Mouse (Mus musculus) neural tube, embryonic 14.5 days (tissue): Measurements from ENCODE around the gene Ttf2. TPM values are rescaled to one million over a fixed set of nuclear protein-coding genes. Genes with fewer than 3 reads are reported as not detected.
A peak's percentile ranks its signal among the peaks of the same experiment; 100 is the strongest.

Source experiments
- ATAC-seq: fragments of 200-750 bp; cut with Nextera tagmentation; 2 replicates; pipeline ENCODE4 v1.8.0; 2017; ENCODE audit warnings: low read depth, mild to moderate bottlenecking, moderate TSS enrichment, moderate library complexity
- H3K27ac ChIP-seq: fragments of 300-500 bp; sonication (generic); 2 replicates; pipeline ENCODE4 v1.5.1; 2014; ENCODE audit warnings: low read depth, mild to moderate bottlenecking, control low read depth, low read length, moderate library complexity, mixed read lengths
- H3K27me3 ChIP-seq: fragments of 300-500 bp; sonication (generic); 2 replicates; pipeline ENCODE4 v1.6.1; 2014; ENCODE audit warnings: low read length; ENCODE audit not compliant: control insufficient read depth, insufficient read depth
- H3K36me3 ChIP-seq: fragments of 300-500 bp; sonication (generic); 2 replicates; pipeline ENCODE4 v1.6.1; 2014; ENCODE audit warnings: low read length, mixed read lengths; ENCODE audit not compliant: control insufficient read depth, insufficient read depth
- H3K4me1 ChIP-seq: fragments of 300-500 bp; sonication (generic); 2 replicates; pipeline ENCODE4 v1.6.1; 2014; ENCODE audit warnings: low read length; ENCODE audit not compliant: control insufficient read depth, insufficient read depth
- H3K4me2 ChIP-seq: fragments of 300-500 bp; sonication (generic); 2 replicates; pipeline ENCODE4 v1.6.1; 2014; ENCODE audit warnings: mild to moderate bottlenecking, low read depth, low read length, control low read depth
- H3K4me3 ChIP-seq: fragments of 300-500 bp; sonication (generic); 2 replicates; pipeline ENCODE4 v1.5.1; 2014; ENCODE audit warnings: low read depth, low read length, control low read depth, mixed read lengths
- H3K9ac ChIP-seq: fragments of 300-500 bp; sonication (generic); replicated peaks from 2 replicates; pipeline ENCODE4 v1.6.1; 2014; ENCODE audit warnings: low read depth, mild to moderate bottlenecking, control low read depth, low read length, mixed read lengths
- H3K9me3 ChIP-seq: fragments of 300-500 bp; sonication (generic); 2 replicates; pipeline ENCODE4 v1.6.1; 2016; ENCODE audit warnings: low read length; ENCODE audit not compliant: control insufficient read depth
- WGBS: fragments of 180-500 bp; shearing (Covaris S2); extraction: QIAGEN DNeasy Blood & Tissue Kit; methylation state at CpG from one replicate; pipeline ENCODE4 v1.1.7; 2014; 5-methylcytosine and 5-hydroxymethylcytosine counted together
- polyA plus RNA-seq: library from polyadenylated mRNA; unstranded; fragments of >200 nt; fragmentation: Nextera tagmentation; extraction: Ambion mirVana; gene quantifications from 2 replicates; pipeline ENCODE4 v1.2.1, GENCODE M21; 2014

Gene Ttf2
- polyA plus RNA-seq: 3.3 and 4.3 TPM in 2 replicates

- peak; percentile 99 for ATAC-seq
- Histone ChIP-seq H3K4me1 (peaks cover 5% of the 10 kb centered on the region), H3K27ac (no peak within 1 kb of the TSS), H3K9ac (peak within 1 kb of the TSS; percentile 53), H3K27me3 (no peaks in the 10 kb centered on the region), H3K4me2 (peak within 1 kb of the TSS; percentile 90), H3K4me3 (peak within 1 kb of the TSS; percentile 62), H3K9me3 (no peaks in the 10 kb centered on the region), H3K36me3 (no peaks in the 10 kb centered on the region)
- WGBS: under 1% methylated on average over 40 of the region's 40 CpGs
Measured at GRCm38 (mm10) chr3:100969176-100969917, at the start of gene Ttf2. Ttf2 (minus strand) TSS chr3:100969663.

GRCm38 (mm10) chr3:101018494-101018893 lies 49.0 kb upstream of the Ttf2 start:
- WGBS: 86% methylated on average over 6 of the region's 6 CpGs
- H3K36me3 ChIP-seq: no peaks in the 10 kb centered on the region
- H3K9me3 ChIP-seq: no peaks in the 10 kb centered on the region
- no peak overlapping the region for H3K4me3 ChIP-seq
- H3K27me3 ChIP-seq: no peaks in the 10 kb centered on the region
- peaks cover 4% of the 10 kb centered on the region; the same call in 1 of the 2 replicates for H3K4me1 ChIP-seq
- H3K4me2 ChIP-seq: no peak overlapping the region
- no peak overlapping the region for H3K9ac ChIP-seq
- ATAC-seq: no peak
- no peak overlapping the region for H3K27ac ChIP-seq

- H3K4me3 ChIP-seq: no peak overlapping the region
- H3K4me2 ChIP-seq: no peak overlapping the region
- no peaks in the 10 kb centered on the region for H3K27me3 ChIP-seq
- H3K4me1 ChIP-seq: peaks cover 4% of the 10 kb centered on the region; the same call in 1 of the 2 replicates
- ATAC-seq: no peak
- H3K36me3 ChIP-seq: no peaks in the 10 kb centered on the region
- H3K9ac ChIP-seq: no peak overlapping the region
- 87% methylated on average over 7 of the region's 7 CpGs for WGBS
- no peaks in the 10 kb centered on the region for H3K9me3 ChIP-seq
- no peak overlapping the region for H3K27ac ChIP-seq
Measured at GRCm38 (mm10) chr3:101016050-101016449, 46.6 kb upstream of the Ttf2 start.

- Histone ChIP-seq H3K27ac (no peak overlapping the region), H3K4me2 (no peak overlapping the region), H3K36me3 (no peaks in the 10 kb centered on the region), H3K9me3 (no peaks in the 10 kb centered on the region), H3K9ac (no peak overlapping the region), H3K27me3 (no peaks in the 10 kb centered on the region), H3K4me1 (peaks cover 4% of the 10 kb centered on the region; the same call in 1 of the 2 replicates), H3K4me3 (no peak overlapping the region)
- WGBS: 65% methylated on average over 4 of the region's 4 CpGs
- ATAC-seq: no peak
Measured at GRCm38 (mm10) chr3:101015254-101015653, 45.8 kb upstream of the Ttf2 start.

GRCm38 (mm10) chr3:101013536-101013935 lies 44.1 kb upstream of the Ttf2 start:
- Histone ChIP-seq H3K9ac (no peak overlapping the region), H3K4me3 (no peak overlapping the region), H3K4me2 (no peak overlapping the region), H3K27me3 (no peaks in the 10 kb centered on the region), H3K27ac (no peak overlapping the region), H3K9me3 (no peaks in the 10 kb centered on the region), H3K4me1 (peaks cover 4% of the 10 kb centered on the region; the same call in 1 of the 2 replicates), H3K36me3 (no peaks in the 10 kb centered on the region)
- 91% methylated on average over 3 of the region's 3 CpGs for WGBS
- ATAC-seq: no peak

GRCm38 (mm10) chr3:101013005-101013404 lies 43.5 kb upstream of the Ttf2 start:
- ATAC-seq: no peak
- Histone ChIP-seq H3K4me3 (no peak overlapping the region), H3K4me1 (peaks cover 4% of the 10 kb centered on the region; the same call in 1 of the 2 replicates), H3K27me3 (no peaks in the 10 kb centered on the region), H3K36me3 (no peaks in the 10 kb centered on the region), H3K9ac (no peak overlapping the region), H3K9me3 (no peaks in the 10 kb centered on the region), H3K4me2 (no peak overlapping the region), H3K27ac (no peak overlapping the region)
- WGBS: 93% methylated on average over 10 of the region's 10 CpGs

GRCm38 (mm10) chr3:101012597-101012996 lies 43.1 kb upstream of the Ttf2 start:
- H3K9me3 ChIP-seq: no peaks in the 10 kb centered on the region
- no peaks in the 10 kb centered on the region for H3K36me3 ChIP-seq
- H3K9ac ChIP-seq: no peak overlapping the region
- H3K27me3 ChIP-seq: no peaks in the 10 kb centered on the region
- peaks cover 4% of the 10 kb centered on the region; the same call in 1 of the 2 replicates for H3K4me1 ChIP-seq
- no peak overlapping the region for H3K4me3 ChIP-seq
- ATAC-seq: no peak
- 79% methylated on average over 8 of the region's 8 CpGs for WGBS
- H3K4me2 ChIP-seq: no peak overlapping the region
- no peak overlapping the region for H3K27ac ChIP-seq

DNA sequence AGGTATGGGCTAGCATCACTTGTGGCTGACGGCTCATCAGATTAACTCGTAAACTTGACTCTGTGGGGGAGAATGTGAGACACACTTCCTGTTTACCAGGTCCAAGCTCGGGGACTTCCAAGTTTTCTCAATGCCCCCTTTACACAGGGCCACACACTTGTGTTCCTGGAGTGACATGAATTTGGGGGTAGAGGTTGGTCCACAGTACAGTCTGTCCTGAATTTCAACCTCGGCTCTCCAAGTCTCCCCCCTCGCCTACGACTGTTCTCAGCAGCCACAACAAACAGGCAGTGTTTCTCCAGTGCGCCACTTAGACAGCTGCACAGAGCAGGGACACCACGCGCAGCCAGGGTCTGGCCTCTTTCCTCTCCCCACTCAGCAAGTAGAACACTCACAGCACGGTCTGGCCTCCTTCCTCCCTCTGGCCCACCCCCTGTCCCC lies 42.7 kb upstream of the Ttf2 start:
- no peak overlapping the region for H3K9ac ChIP-seq
- no peaks in the 10 kb centered on the region for H3K36me3 ChIP-seq
- no peak overlapping the region for H3K4me3 ChIP-seq
- no peak overlapping the region for H3K4me2 ChIP-seq
- no peak overlapping the region for H3K27ac ChIP-seq
- 69% methylated on average over 10 of the region's 10 CpGs for WGBS
- no peak for ATAC-seq
- no peaks in the 10 kb centered on the region for H3K9me3 ChIP-seq
- peaks cover 4% of the 10 kb centered on the region; the same call in 1 of the 2 replicates for H3K4me1 ChIP-seq
- H3K27me3 ChIP-seq: no peaks in the 10 kb centered on the region

DNA sequence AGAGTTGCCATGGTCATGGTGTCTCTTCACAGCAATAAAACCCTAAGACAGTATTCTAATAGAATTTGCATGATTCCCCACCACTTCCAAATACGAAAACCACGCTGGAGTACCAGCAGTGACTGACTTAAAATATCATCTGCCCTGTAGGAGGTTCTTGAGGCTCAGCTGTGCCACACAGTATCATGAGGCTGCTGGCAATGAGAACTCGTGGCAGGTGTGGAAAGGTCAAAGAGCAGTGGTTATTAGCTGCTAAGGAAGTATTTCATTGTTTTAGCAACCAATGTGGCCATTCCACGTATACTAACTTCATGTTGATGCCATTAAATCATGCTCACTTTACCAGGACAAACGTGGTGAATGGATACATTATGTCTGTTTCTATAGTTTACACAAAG lies 41.7 kb upstream of the Ttf2 start:
- no peak overlapping the region for H3K4me2 ChIP-seq
- no peaks in the 10 kb centered on the region for H3K9me3 ChIP-seq
- no peaks in the 10 kb centered on the region for H3K36me3 ChIP-seq
- H3K9ac ChIP-seq: no peak overlapping the region
- H3K27ac ChIP-seq: no peak overlapping the region
- 49% methylated on average over 5 of the region's 5 CpGs for WGBS
- peaks cover 4% of the 10 kb centered on the region; the same call in 1 of the 2 replicates for H3K4me1 ChIP-seq
- no peaks in the 10 kb centered on the region for H3K27me3 ChIP-seq
- ATAC-seq: no peak
- no peak overlapping the region for H3K4me3 ChIP-seq
